Mouse (Mus musculus): ENCODE data around the gene Sipa1l1.

The Sipa1l1 gene

GRCm38 (mm10) chr12:82168820-82169533, at the start of gene Sipa1l1:
Sipa1l1 (plus strand) TSS chr12:82169320.
- peak; percentile 89 for DNase-seq (ENCODE audit: low spot score)

DNA sequence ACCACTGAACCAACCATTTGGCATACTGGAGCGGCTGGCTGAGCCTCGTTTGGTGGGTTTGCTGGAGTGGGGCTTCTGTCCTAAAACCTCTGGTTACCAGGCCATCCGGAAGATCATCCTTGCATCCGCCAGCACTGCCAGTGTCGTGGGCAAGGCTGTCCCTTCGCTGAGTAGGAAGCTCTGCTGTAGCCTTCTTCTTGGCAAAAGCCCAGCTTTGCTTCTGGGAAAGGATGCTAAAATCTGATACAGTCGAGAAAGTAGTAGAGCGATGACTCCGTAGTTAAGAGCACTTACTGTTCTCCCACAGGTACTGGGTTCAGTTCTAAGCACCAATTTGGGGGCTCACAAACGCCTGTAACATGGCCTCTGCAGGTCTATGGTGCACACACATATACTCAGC, 47.2 kb upstream of the Sipa1l1 start:
- no peak for DNase-seq (ENCODE audit: low spot score)

DNA sequence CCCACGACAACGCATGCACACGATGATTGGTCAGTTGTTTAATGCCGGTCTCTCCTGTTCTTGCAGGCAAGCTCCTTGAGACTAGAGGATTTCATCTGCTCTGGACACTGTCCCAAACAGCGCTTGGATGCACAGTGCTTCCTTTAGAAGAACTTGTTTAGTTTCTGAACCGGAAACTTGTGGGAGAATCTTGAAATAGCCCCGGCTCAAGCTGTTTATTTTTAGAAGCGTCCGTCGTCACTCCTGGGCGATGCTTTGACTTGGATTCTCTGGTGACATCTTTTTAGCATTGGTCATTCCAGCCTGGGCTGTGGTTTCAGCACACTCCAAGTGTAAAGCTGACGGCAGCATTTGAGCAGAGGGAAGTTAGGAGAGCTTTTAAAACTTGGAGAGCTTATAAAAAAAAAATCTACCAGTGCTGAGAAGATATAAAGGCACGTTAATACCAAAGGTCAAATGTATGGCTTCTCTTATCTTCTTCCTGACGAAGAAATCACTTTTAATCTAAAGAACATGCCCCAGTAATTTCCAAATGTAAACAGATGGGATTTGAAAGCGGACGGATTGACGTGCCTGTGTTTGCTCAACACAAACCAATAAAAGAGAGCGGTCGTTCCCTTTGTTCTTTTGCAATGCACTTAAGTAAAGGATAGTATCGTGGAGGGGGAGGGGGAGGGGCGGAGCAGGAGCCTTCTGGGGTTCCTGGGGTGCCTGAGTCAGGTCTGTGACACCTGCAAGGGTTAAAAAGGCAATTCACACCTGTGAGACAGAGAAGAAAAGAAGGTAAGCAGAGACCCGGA, 46.5 kb upstream of the Sipa1l1 start:
- DNase-seq (ENCODE audit: low spot score): peak; percentile 7

DNA sequence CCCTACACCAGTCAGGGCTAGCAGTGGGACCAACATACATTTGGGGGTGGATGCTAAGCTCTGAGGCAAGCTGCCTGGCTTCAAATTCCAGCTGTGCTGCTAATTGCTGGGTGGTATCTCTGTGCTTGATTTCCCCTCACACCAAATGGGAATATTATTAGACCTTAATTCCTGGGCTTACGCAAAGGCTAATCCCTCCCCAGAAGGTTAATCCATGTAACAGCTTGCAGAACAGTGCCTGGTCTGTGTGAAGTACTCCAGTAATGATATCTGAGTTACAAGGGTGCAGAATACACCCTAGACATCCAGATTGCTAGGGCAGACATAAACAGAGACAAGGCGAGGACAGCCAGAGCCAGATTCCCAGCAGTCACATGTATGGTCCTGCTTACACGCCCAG, 42.3 kb upstream of the Sipa1l1 start:
- DNase-seq (ENCODE audit: low spot score): no peak

GRCm38 (mm10) chr12:82139234-82140166, 29.6 kb upstream of the Sipa1l1 start:
- no peak for DNase-seq (ENCODE audit: low spot score)

- DNase-seq (ENCODE audit: low spot score): no peak
Observed at GRCm38 (mm10) chr12:82143371-82143770, 25.7 kb upstream of the Sipa1l1 start.

DNA sequence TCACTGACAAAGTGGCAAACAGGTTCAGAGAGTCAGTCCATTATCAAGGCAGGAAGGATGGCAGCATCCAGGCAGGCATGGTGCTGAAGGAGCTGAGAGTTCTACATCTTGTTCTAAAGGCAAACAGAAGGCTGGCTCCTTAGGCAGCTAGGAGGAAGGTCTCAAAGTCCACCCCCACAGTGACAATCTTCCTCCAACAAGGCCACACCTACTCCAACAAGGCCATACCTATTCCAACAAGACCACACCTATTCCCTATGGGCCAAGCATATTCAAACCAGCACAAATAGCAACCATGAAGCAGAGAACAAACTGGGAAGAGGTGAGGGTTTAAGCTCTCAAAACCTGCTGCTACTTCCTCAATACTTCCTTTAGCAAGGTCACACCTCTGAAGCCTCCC, 23.9 kb upstream of the Sipa1l1 start:
- DNase-seq (ENCODE audit: low spot score): no peak

DNA sequence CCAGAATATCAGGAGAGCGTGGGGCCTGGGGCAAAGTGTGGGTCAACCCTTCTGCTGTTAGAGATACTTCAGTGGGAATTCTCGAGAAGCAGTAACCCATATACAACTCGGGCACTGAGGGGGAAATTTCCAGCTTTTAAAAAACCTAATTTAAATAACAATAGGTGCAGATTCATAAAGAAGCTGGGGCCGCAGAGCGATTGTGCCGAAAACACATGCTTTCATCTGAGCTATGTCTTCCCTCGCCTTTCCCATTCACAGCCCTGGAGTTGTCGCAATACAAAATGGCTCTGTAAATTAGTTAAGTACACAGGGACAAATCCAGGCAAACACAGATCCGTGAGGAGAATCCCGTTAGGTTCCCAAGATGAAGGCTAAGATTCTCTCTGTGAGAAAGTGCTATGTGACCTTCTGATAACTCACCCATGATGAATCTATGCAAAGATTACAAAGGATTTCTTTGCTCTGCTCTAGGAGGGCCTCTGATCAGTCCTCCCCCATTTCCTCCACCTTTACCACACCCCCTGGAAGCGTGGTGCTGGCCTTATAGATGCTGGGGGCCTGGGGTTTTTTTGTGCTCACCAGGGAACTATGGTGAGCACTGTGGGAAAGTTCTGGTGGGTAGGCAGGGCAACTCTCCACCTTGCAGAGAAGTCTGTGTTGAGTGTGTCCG, 22.0 kb upstream of the Sipa1l1 start:
- DNase-seq (ENCODE audit: low spot score): no peak

DNA sequence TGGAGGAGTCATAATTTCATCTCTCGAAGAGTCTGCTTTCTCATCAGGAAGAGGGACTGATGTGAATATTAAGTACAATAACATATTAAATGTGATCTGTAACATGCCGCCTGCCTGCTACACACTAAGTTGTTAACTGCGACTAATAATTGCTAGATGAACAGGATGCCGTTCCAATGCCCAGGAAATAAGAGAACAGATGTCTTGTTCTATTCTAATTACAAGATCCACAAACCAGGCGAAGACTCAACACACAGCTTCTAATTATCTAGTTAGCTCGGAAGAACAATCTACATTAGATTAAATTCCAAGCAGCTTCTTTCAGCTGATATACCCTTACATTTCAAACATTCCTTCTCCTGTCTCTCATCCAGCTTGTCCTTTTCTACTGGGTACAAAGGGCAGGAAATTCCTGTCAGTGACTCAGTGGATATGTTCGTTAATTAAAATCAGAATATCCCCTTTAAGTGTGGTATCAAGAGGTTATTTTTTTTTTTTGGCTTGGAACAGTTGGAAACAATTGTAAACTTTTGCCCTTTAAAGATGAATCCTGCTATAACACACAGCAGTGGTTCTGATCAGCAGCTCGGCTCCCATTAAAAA, 20.7 kb upstream of the Sipa1l1 start:
- DNase-seq (ENCODE audit: low spot score): no peak

DNA sequence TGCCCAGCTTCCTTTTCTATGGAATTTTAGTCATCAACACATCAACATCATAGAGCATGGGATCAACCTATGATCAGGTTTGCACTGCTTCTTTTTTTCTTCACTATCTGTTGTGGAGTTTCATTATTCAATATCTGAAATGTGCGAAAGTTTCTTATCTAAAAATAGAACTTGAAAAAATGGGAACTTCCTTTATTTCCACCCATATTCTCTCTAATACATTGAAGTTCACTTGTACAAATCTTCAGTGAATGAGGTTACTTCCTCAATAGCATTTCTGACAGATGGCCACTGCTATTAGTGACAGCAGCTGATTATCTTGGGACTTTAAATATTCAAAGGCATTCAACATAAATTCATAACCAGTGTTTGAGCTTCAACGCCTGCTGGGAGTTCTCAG, 18.1 kb upstream of the Sipa1l1 start:
- DNase-seq (ENCODE audit: low spot score): no peak

DNA sequence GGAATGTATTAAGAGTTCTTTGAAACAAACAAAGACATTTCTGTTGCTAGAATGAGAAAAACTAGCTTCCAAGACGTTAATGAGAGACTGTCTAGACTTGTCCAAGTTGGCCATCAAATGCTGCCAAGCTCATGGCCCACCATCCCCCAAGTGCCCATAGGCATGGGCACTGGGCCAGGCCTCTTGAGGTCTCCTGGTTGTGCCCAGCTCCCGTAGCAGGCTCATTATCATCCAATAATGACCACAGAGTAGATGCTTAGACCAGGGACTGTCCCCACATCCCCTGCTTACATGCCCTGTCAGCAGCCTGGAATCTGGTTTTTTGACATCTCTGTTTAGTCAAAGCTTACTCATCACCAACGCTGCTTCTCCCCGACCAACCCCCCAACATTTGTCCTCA, 14.6 kb upstream of the Sipa1l1 start:
- DNase-seq (ENCODE audit: low spot score): no peak

GRCm38 (mm10) chr12:82158516-82158915, 10.6 kb upstream of the Sipa1l1 start:
- no peak for DNase-seq (ENCODE audit: low spot score)

DNA sequence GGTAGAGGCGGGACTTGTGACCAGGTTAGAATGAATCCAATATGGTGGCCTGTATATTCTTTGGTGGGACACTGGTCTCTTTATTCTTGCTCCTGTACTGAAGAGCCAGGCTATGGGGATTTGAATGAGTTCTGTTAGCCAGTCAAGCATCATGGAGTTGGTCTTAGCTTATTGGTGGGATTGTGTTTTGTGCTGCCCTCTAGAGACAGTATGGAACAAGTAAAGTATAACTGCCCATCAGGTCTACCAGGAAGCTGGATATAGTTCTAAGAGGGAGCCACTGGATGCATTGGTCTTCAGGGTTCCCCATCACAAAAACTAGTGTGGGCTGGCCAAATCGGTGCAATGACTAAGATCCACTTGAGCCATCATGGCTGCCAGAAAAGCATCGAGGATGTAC, 9.7 kb upstream of the Sipa1l1 start:
- DNase-seq (ENCODE audit: low spot score): no peak

GRCm38 (mm10) chr12:82165651-82166050, 3.5 kb upstream of the Sipa1l1 start:
- no peak for DNase-seq (ENCODE audit: low spot score)

DNA sequence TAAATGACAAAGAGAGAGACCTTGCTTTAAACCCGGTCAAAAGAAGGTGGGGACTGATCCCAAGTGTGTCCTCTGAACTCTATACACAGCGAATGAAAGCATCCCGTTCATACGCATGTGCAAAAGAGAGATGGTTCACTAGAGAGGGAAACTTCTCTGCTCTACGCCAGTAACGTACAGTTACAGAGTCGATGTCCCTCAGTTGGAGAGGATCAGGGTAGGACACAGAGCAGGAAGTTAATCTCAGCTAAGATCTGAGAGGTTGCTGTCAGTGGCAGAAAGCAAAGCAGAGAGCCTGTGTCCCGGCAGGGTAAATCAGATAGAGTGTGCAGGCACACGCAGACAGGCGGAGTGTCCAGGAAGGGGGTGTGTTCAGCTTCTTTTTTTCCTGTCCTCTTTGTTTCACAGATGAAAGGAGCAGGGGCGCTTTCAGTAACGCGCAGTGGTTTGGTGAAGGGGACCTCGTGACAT, 3.0 kb upstream of the Sipa1l1 start:
- no peak for DNase-seq (ENCODE audit: low spot score)

GRCm38 (mm10) chr12:82169571-82170431, 681 bp downstream of the Sipa1l1 start:
- DNase-seq (ENCODE audit: low spot score): peak; percentile 61

DNA sequence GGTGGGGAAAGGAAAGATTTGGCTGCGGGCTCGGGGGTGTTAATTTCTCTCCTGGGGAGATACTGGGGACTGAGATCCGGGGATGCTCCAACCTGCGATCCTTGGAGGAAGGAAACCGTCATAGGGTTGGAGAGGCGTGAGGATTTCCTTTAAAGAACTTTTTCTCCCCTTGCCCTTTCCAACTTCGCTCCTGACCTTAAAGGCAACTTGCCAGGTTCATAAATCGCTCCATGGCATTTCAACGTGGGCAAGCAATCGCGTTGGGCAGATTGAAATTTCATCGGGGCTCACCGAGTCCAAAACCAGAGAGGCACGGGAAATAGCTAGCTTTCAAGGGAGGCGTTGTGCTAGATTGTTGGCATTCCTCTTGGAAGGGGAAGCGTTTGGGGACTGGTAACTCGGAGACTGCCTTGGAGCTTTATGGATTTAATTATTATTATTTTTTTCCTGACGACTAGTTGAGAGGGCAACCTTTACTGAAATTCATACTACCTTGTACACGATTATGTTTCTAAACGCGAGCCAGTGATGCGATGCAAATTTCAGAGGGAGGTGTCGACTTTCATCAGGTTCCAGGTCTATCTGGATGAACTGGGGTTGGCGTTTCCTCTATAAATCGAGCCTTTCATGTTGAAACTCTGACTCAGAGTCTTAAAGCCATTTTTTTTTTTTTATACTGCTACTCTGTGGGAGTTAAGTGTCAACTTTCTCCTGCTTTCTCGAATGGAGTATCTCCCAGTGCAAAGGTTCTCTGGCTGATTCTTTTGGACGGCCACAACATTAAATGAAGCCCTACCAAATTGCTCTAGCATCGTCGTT, 1.6 kb downstream of the Sipa1l1 start:
- no peak for DNase-seq (ENCODE audit: low spot score)

GRCm38 (mm10) chr12:82171591-82171990, 2.5 kb downstream of the Sipa1l1 start:
- DNase-seq (ENCODE audit: low spot score): no peak

DNA sequence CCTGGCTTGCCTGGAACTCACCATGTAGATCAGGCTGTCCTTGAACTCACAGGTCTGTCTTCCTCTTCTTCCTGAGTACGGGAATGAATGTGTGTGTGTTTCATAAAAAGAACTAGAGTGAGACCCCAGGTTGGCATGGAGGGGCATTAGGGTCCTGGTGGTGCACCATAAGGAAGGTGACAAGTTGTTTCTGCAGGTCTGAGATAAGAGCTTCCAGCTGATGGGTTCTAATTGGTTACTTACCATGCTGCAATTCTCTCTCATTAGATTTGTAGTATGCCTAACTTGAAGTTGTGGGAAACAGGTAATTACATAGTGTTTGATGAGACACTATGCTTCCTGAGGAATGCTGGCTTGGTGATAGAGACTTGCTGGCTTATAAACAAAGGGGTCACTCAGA, 4.5 kb downstream of the Sipa1l1 start:
- no peak for DNase-seq (ENCODE audit: low spot score)

Measured in urinary bladder, postnatal 25 days (tissue).